Mouse (Mus musculus) CH12.LX (cell line): ENCODE data around the gene Sfxn2. TPM values are rescaled to one million over a fixed set of nuclear protein-coding genes. Genes with fewer than 3 reads are reported as not detected.
A peak's percentile ranks its signal among the peaks of the same experiment; 100 is the strongest.

Source experiments
- DNase-seq: peaks from one replicate; pipeline ENCODE4 v3.0.0-alpha.2; 2013; ENCODE audit errors: extremely low read depth
- H3K27ac ChIP-seq: 2 replicates; pipeline ENCODE4 v1.5.1; 2012; ENCODE audit warnings: low read depth, mild to moderate bottlenecking, control low read depth, moderate library complexity; ENCODE audit not compliant: insufficient read depth
- H3K27me3 ChIP-seq: replicated peaks from 2 replicates; pipeline ENCODE3; 2012; ENCODE audit warnings: inconsistent platforms
- H3K36me3 ChIP-seq, 2 experiments: replicated peaks in 1 of 2; 2 replicates each; pipeline versions ENCODE3 to v1.6.1; 2012; ENCODE audit warnings: inconsistent platforms in 1 of 2, low read length in 1 of 2, mild to moderate bottlenecking in 1 of 2, mixed read lengths in 1 of 2, moderate library complexity in 1 of 2; ENCODE audit not compliant: control insufficient read depth in 1 of 2, insufficient read depth in 1 of 2
- H3K4me1 ChIP-seq, 2 experiments: 2 replicates each; pipeline ENCODE4 v1.6.1; 2012; ENCODE audit warnings: inconsistent platforms in 1 of 2, moderate library complexity in 1 of 2; ENCODE audit not compliant: insufficient read depth in 2 of 2, control insufficient read depth in 1 of 2
- H3K4me2 ChIP-seq: 2 replicates; pipeline ENCODE4 v1.6.1; 2012; ENCODE audit warnings: low read depth, mild to moderate bottlenecking, control low read depth; ENCODE audit not compliant: poor library complexity, insufficient read depth, severe bottlenecking
- H3K4me3 ChIP-seq, 3 experiments: fragments of 150-350 bp in 1 of 3; sonication (generic) in 1 of 3; replicated peaks in 1 of 3; 2 replicates each; pipeline versions ENCODE3 to v1.5.1; 2011 to 2012; ENCODE audit warnings: low read depth in 2 of 3, low read length in 2 of 3, mild to moderate bottlenecking in 2 of 3, moderate library complexity in 2 of 3, control low read depth in 1 of 3, improper control_type of control experiment in 1 of 3, inconsistent platforms in 1 of 3, mixed read lengths in 1 of 3; ENCODE audit not compliant: poor library complexity in 1 of 3
- H3K79me2 ChIP-seq: replicated peaks from 2 replicates; pipeline ENCODE4 v1.6.1; 2012; ENCODE audit warnings: mild to moderate bottlenecking, moderate library complexity; ENCODE audit not compliant: control insufficient read depth, poor library complexity, insufficient read depth, severe bottlenecking; ENCODE audit errors: extremely low read depth
- H3K9ac ChIP-seq: 2 replicates; pipeline ENCODE4 v1.6.1; 2012; ENCODE audit warnings: low read depth, mild to moderate bottlenecking, control low read depth, moderate library complexity; ENCODE audit not compliant: insufficient read depth
- H3K9me3 ChIP-seq: replicated peaks from 2 replicates; pipeline ENCODE3; 2012; ENCODE audit warnings: low read length, inconsistent platforms, mixed read lengths
- BHLHE40 ChIP-seq: IDR thresholded peaks from 2 replicates; pipeline ENCODE4 v1.6.1; 2011; ENCODE audit warnings: mild to moderate bottlenecking, low read depth, low read length, improper control_type of control experiment
- CHD1 ChIP-seq: IDR thresholded peaks from 2 replicates; pipeline ENCODE4 v1.6.1; 2012; ENCODE audit warnings: low read depth, low read length, improper control_type of control experiment, inconsistent platforms
- CTCF ChIP-seq, 2 experiments: IDR thresholded peaks in 1 of 2; conservative IDR thresholded peaks in 1 of 2; 2 replicates each; pipeline ENCODE4 v1.5.1; 2011 to 2012; ENCODE audit warnings: low read depth in 2 of 2, low read length in 2 of 2, improper control_type of control experiment in 1 of 2, inconsistent platforms in 1 of 2, mild to moderate bottlenecking in 1 of 2, moderate library complexity in 1 of 2
- EP300 ChIP-seq: IDR thresholded peaks from 2 replicates; pipeline ENCODE4 v1.6.1; 2011; ENCODE audit warnings: low read length, improper control_type of control experiment
- GABPA ChIP-seq: IDR thresholded peaks from 2 replicates; pipeline ENCODE4 v1.6.1; 2012; ENCODE audit warnings: low read depth, low read length, improper control_type of control experiment, inconsistent platforms; ENCODE audit not compliant: insufficient replicate concordance
- MAX ChIP-seq: IDR thresholded peaks from 2 replicates; pipeline ENCODE4 v1.6.1; 2011; ENCODE audit warnings: low read length, improper control_type of control experiment
- MAZ ChIP-seq: IDR thresholded peaks from 2 replicates; pipeline ENCODE4 v1.6.1; 2012; ENCODE audit warnings: low read depth, mild to moderate bottlenecking, inconsistent platforms, low read length, improper control_type of control experiment, moderate library complexity
- MXI1 ChIP-seq: IDR thresholded peaks from 2 replicates; pipeline ENCODE4 v1.6.1; 2011; ENCODE audit warnings: mild to moderate bottlenecking, low read depth, low read length, improper control_type of control experiment
- MYC ChIP-seq: IDR thresholded peaks from 2 replicates; pipeline ENCODE4 v1.6.1; 2011; ENCODE audit warnings: low read depth, mild to moderate bottlenecking, improper control_type of control experiment, low read length
- NELFE ChIP-seq: IDR thresholded peaks from 2 replicates; pipeline ENCODE4 v1.6.1; 2011; ENCODE audit warnings: low read depth, low read length, improper control_type of control experiment
- NRF1 ChIP-seq: IDR thresholded peaks from 2 replicates; pipeline ENCODE4 v1.6.1; 2014; ENCODE audit warnings: low read depth, mild to moderate bottlenecking, inconsistent platforms, low read length, improper control_type of control experiment, moderate library complexity
- POLR2AphosphoS2 ChIP-seq: IDR thresholded peaks from 2 replicates; pipeline ENCODE4 v1.6.1; 2011; ENCODE audit warnings: low read depth, low read length, improper control_type of control experiment
- RAD21 ChIP-seq: IDR thresholded peaks from 2 replicates; pipeline ENCODE4 v1.6.1; 2011; ENCODE audit warnings: low read depth, mild to moderate bottlenecking, low read length, improper control_type of control experiment, moderate library complexity
- SMC3 ChIP-seq: IDR thresholded peaks from 2 replicates; pipeline ENCODE4 v1.6.1; 2011; ENCODE audit warnings: low read depth, low read length, improper control_type of control experiment
- TBP ChIP-seq: conservative IDR thresholded peaks from 2 replicates; pipeline ENCODE4 v1.6.1; 2011; ENCODE audit warnings: low read depth, low read length, improper control_type of control experiment
- TCF12 ChIP-seq: IDR thresholded peaks from 2 replicates; pipeline ENCODE4 v1.6.1; 2014; ENCODE audit warnings: low read depth, mild to moderate bottlenecking, inconsistent platforms, low read length, improper control_type of control experiment
- UBTF ChIP-seq: IDR thresholded peaks from 2 replicates; pipeline ENCODE4 v1.6.1; 2012; ENCODE audit warnings: low read depth, mild to moderate bottlenecking, inconsistent platforms, low read length, improper control_type of control experiment, moderate library complexity
- ZC3H11A ChIP-seq: IDR thresholded peaks from 2 replicates; pipeline ENCODE4 v1.6.1; 2012; ENCODE audit warnings: low read depth, mild to moderate bottlenecking, inconsistent platforms, low read length, improper control_type of control experiment
- ZKSCAN1 ChIP-seq: IDR thresholded peaks from 2 replicates; pipeline ENCODE4 v1.6.1; 2012; ENCODE audit warnings: low read depth, inconsistent platforms, low read length, improper control_type of control experiment, borderline replicate concordance
- dilution Hi-C: fragments of 300-500 bp; cut with MboI; formaldehyde crosslinking; loops from 2 replicates; pipeline ENCODE4 v1.14.3; 2020; ENCODE audit warnings: low sequenced_read_pairs; ENCODE audit not compliant: extremely low pct_unique_long_range_greater_than_20kb, extremely low pct_ligation_motif_present
- in situ Hi-C: fragments of 300-500 bp; cut with MboI; formaldehyde crosslinking; loops from 3 replicates; pipeline ENCODE4 v1.14.3; 2019; ENCODE audit warnings: low sequenced_read_pairs, low pct_ligation_motif_present, low pct_unique_long_range_greater_than_20kb, mixed read lengths
- polyA plus RNA-seq: library from polyadenylated mRNA; unstranded; fragments of >175 nt; gene quantifications from 2 replicates; pipeline ENCODE4 v1.2.1, GENCODE M21; 2012; ENCODE audit warnings: low read depth; ENCODE audit not compliant: insufficient read length
- total RNA-seq, 2 experiments: library from RNA; depleted of rRNA; stranded (reverse); fragments of 300-350 nt in 1 of 2; fragments of >200 nt in 1 of 2; gene quantifications; 2 replicates each; pipeline ENCODE4 v1.2.3; 2012 to 2014

Sfxn2 gene
- total and polyA plus RNA-seq, 3 experiments, result 5.9 to 11.1 (median 8.5) TPM

DNA sequence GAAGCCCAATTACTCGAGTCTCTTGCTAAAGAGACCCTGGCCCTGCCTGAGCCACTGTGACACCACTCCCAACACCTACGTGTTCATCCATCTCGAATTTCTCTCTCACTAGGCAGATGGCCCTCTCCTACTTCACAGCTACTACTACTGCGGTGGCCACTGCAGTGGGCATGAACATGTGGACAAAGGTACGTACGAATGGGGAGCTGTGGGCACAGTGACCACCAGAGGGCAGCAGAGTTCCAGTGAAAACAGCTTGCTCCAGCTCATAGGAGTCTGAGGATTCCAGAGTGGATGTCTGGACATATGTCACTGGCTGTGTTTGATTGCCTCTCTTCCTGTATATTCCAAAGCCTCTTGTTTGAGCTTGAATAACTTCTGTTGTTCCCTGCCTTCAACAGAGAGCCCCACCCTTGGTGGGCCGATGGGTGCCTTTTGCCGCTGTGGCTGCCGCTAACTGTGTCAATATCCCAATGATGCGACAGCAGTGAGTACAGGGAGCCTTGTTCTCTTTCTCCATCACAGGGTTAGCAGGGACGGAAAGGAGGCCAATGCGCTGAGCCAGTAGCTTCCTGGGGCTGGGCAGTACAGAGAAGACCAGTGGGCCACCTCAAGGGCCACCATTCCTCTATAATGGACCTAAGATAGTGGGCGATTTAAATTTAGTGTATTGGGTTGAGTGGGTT lies 14.8 kb downstream of the Sfxn2 start:
- no peak overlapping the region for H3K4me2 ChIP-seq
- no peak overlapping the region for H3K27ac ChIP-seq
- H3K79me2 ChIP-seq, result no peaks in the 10 kb centered on the region
- DNase-seq, result peak; percentile 74
- peaks cover under 1 to 69% of the 10 kb centered on the region in 2 experiments for H3K36me3 ChIP-seq
- no peaks in the 10 kb centered on the region for H3K4me1 ChIP-seq
- dilution Hi-C loops (no loop called here), in situ Hi-C loops (loop anchor here (5.0 to 10.0 kb wide), 3 partner anchors 79 to 193 kb away; partner anchors contain the start of genes Actr1a and Sufu)
- H3K4me3 ChIP-seq, result no peak overlapping the region
- TF ChIP-seq SMC3, result peak; percentile 83
- TF ChIP-seq GABPA, result no peak
- no peak for TF ChIP-seq UBTF
- no peak for TF ChIP-seq MXI1
- no peak for TF ChIP-seq MAZ
- TF ChIP-seq POLR2AphosphoS2, result no peak
- no peak for TF ChIP-seq EP300
- no peak; the same call in 1 of the 2 replicates for TF ChIP-seq TCF12
- TF ChIP-seq MYC, result peak; percentile 73; the same call in 1 of the 2 replicates
- TF ChIP-seq CHD1, result no peak
- peak; percentile 62; the same call in 1 of the 2 replicates for TF ChIP-seq MAX
- no peak for TF ChIP-seq ZKSCAN1
- TF ChIP-seq NRF1, result 0 out of 2 replicates have a peak, but pooled peaks have one; percentile 19
- TF ChIP-seq NELFE, result peak; percentile 29; the same call in 1 of the 2 replicates
- no peak for TF ChIP-seq TBP
- peak; percentile 82 for TF ChIP-seq RAD21
- TF ChIP-seq CTCF (conservative IDR thresholded peaks at IDR 0.05 in 1 of 2, IDR thresholded peaks at IDR 0.05 in 1 of 2; ENCODE audit: low read depth in 2 of 2, low read length in 2 of 2), result peak; percentile 87 to 91
- peak; percentile 28; the same call in 1 of the 2 replicates for TF ChIP-seq ZC3H11A
- TF ChIP-seq BHLHE40, result no peak
- no peaks in the 10 kb centered on the region for H3K27me3 ChIP-seq
- no peaks in the 10 kb centered on the region for H3K9me3 ChIP-seq
- H3K9ac ChIP-seq, result no peak overlapping the region

DNA sequence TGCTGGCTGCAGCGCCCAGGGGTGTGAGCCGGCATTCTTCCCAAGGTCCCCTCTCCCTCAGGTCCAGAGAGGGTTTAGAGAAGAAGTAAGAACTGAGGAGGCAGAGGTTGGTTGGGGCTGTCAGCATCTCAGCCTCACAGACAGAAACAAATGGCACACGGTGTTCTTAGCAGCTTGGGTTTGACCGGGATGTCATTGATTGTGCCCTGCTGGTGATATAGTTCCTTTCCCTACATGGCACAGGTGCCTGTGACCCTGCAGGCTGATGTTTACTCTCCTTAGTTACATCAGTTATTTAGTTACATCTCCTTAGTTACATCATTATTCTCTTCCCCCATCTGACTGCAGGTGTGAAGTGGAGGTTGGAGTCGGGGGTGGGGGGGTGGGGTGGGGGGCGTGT lies 18.4 kb downstream of the Sfxn2 start:
- Histone ChIP-seq H3K9me3 (no peaks in the 10 kb centered on the region), H3K4me3 (no peak overlapping the region), H3K4me2 (no peak overlapping the region), H3K9ac (no peak overlapping the region), H3K36me3 (peaks cover 0 to 84% of the 10 kb centered on the region in 2 experiments), H3K4me1 (no peaks in the 10 kb centered on the region), H3K27ac (no peak overlapping the region), H3K79me2 (no peaks in the 10 kb centered on the region), H3K27me3 (no peaks in the 10 kb centered on the region)
- no peak for DNase-seq
- dilution Hi-C loops (no loop called here), in situ Hi-C loops (no loop called here)
- no peak for TF ChIP-seq NELFE
- no peak for TF ChIP-seq MAX
- TF ChIP-seq POLR2AphosphoS2, result no peak
- TF ChIP-seq CHD1, result no peak
- TF ChIP-seq CTCF (conservative IDR thresholded peaks at IDR 0.05 in 1 of 2, IDR thresholded peaks at IDR 0.05 in 1 of 2; ENCODE audit: low read depth in 2 of 2, low read length in 2 of 2), result no peak
